Mouse (Mus musculus) lung, embryonic 15.5 days (tissue): ENCODE results near the gene Asxl1. TPM values are rescaled to one million over a fixed set of nuclear protein-coding genes. Genes with fewer than 3 reads are reported as not detected.

Experiments
- ATAC-seq: fragments of 200-750 bp; cut with Nextera tagmentation; 2 replicates; pipeline ENCODE4 v1.8.0; 2017; ENCODE audit warnings: moderate number of reproducible peaks, borderline replicate concordance; ENCODE audit not compliant: low FRiP score, low TSS enrichment; ENCODE audit errors: extremely low read depth
- H3K27ac ChIP-seq: fragments of 300-500 bp; sonication (generic); 2 replicates; pipeline ENCODE4 v1.5.1; 2015; ENCODE audit warnings: moderate library complexity, mild to moderate bottlenecking, inconsistent platforms
- H3K27me3 ChIP-seq: fragments of 300-500 bp; sonication (generic); 2 replicates; pipeline ENCODE4 v1.6.1; 2015; ENCODE audit warnings: inconsistent platforms
- H3K36me3 ChIP-seq: fragments of 300-500 bp; sonication (generic); 2 replicates; pipeline ENCODE4 v1.6.1; 2015; ENCODE audit warnings: inconsistent platforms
- H3K4me1 ChIP-seq: fragments of 300-500 bp; sonication (generic); 2 replicates; pipeline ENCODE4 v1.6.1; 2015; ENCODE audit warnings: inconsistent platforms
- H3K4me2 ChIP-seq: fragments of 300-500 bp; sonication (generic); 2 replicates; pipeline ENCODE4 v1.6.1; 2015; ENCODE audit warnings: inconsistent platforms, mild to moderate bottlenecking, moderate library complexity
- H3K4me3 ChIP-seq: fragments of 300-500 bp; sonication (generic); 2 replicates; pipeline ENCODE4 v1.5.1; 2015; ENCODE audit warnings: mild to moderate bottlenecking, inconsistent platforms
- H3K9ac ChIP-seq: fragments of 300-500 bp; sonication (generic); 2 replicates; pipeline ENCODE4 v1.6.1; 2015; ENCODE audit warnings: inconsistent platforms
- H3K9me3 ChIP-seq: fragments of 300-500 bp; sonication (generic); 2 replicates; pipeline ENCODE4 v1.6.1; 2016; ENCODE audit warnings: inconsistent platforms
- WGBS: fragments of 180-500 bp; shearing (Covaris S2); methylation state at CpG from one replicate; pipeline ENCODE4 v1.1.7; 2015; 5-methylcytosine and 5-hydroxymethylcytosine counted together
- polyA plus RNA-seq: library from polyadenylated mRNA; unstranded; fragments of >200 nt; fragmentation: Nextera tagmentation; extraction: Ambion mirVana; gene quantifications from 2 replicates; pipeline ENCODE4 v1.2.1, GENCODE M21; 2015

Gene Asxl1
- polyA plus RNA-seq, 1 experiment from 2014 or later: 16.3 TPM

GRCm38 (mm10) chr2:153389831-153390230, 44.2 kb downstream of the Asxl1 start:
- H3K9me3 ChIP-seq: no peaks in the 10 kb centered on the region
- WGBS: 95% methylated on average over 2 of the region's 2 CpGs
- H3K4me1 ChIP-seq: no peaks in the 10 kb centered on the region
- no peak overlapping the region for H3K9ac ChIP-seq
- H3K27ac ChIP-seq: no peak overlapping the region
- H3K4me3 ChIP-seq: no peak overlapping the region
- H3K4me2 ChIP-seq: no peak overlapping the region
- no peak for ATAC-seq
- H3K27me3 ChIP-seq: no peaks in the 10 kb centered on the region
- peaks cover 59% of the 10 kb centered on the region for H3K36me3 ChIP-seq

- no peak overlapping the region for H3K27ac ChIP-seq
Measured at GRCm38 (mm10) chr2:153393045-153393444, 47.4 kb downstream of the Asxl1 start.

GRCm38 (mm10) chr2:153397790-153398515, 52.3 kb downstream of the Asxl1 start:
- no peak overlapping the region for H3K27ac ChIP-seq
- H3K36me3 ChIP-seq: peaks cover 94% of the 10 kb centered on the region
- no peaks in the 10 kb centered on the region for H3K4me1 ChIP-seq
- ATAC-seq: no peak
- 89% methylated on average over 11 of the region's 11 CpGs for WGBS
- no peak overlapping the region for H3K9ac ChIP-seq
- no peak overlapping the region for H3K4me3 ChIP-seq
- no peaks in the 10 kb centered on the region for H3K27me3 ChIP-seq
- H3K4me2 ChIP-seq: no peak overlapping the region
- no peaks in the 10 kb centered on the region for H3K9me3 ChIP-seq

More at GRCm38 (mm10) chr2:153393045-153393444, 47.4 kb downstream of the Asxl1 start:
- no peak for ATAC-seq
- no peak overlapping the region for H3K4me3 ChIP-seq
- H3K27me3 ChIP-seq: no peaks in the 10 kb centered on the region
- WGBS: 92% methylated on average over 10 of the region's 10 CpGs
- no peak overlapping the region for H3K4me2 ChIP-seq
- H3K9ac ChIP-seq: no peak overlapping the region
- H3K36me3 ChIP-seq: peaks cover 70% of the 10 kb centered on the region
- H3K9me3 ChIP-seq: no peaks in the 10 kb centered on the region
- H3K4me1 ChIP-seq: no peaks in the 10 kb centered on the region

- H3K9ac ChIP-seq: no peak overlapping the region
- no peak overlapping the region for H3K4me3 ChIP-seq
- H3K9me3 ChIP-seq: no peaks in the 10 kb centered on the region
- H3K4me2 ChIP-seq: no peak overlapping the region
- peaks cover 82% of the 10 kb centered on the region for H3K36me3 ChIP-seq
- ATAC-seq: no peak
- no peaks in the 10 kb centered on the region for H3K27me3 ChIP-seq
- WGBS: 70% methylated on average over 15 of the region's 15 CpGs
- H3K27ac ChIP-seq: no peak overlapping the region
- no peaks in the 10 kb centered on the region for H3K4me1 ChIP-seq
Measured at GRCm38 (mm10) chr2:153399166-153399565, 53.5 kb downstream of the Asxl1 start.

GRCm38 (mm10) chr2:153404062-153404461, 58.4 kb downstream of the Asxl1 start:
- Histone ChIP-seq H3K4me1 (no peaks in the 10 kb centered on the region), H3K27me3 (no peaks in the 10 kb centered on the region), H3K4me2 (no peak overlapping the region), H3K4me3 (no peak overlapping the region), H3K9ac (no peak overlapping the region), H3K27ac (no peak overlapping the region), H3K36me3 (peaks cover 49% of the 10 kb centered on the region), H3K9me3 (no peaks in the 10 kb centered on the region)
- 59% methylated on average over 3 of the region's 3 CpGs for WGBS
- ATAC-seq: no peak; the same call in 1 of the 2 replicates

GRCm38 (mm10) chr2:153404882-153405281, 59.3 kb downstream of the Asxl1 start:
- H3K4me2 ChIP-seq: no peak overlapping the region
- ATAC-seq: no peak
- WGBS: 64% methylated on average over 3 of the region's 3 CpGs
- no peak overlapping the region for H3K9ac ChIP-seq
- no peaks in the 10 kb centered on the region for H3K9me3 ChIP-seq
- H3K27me3 ChIP-seq: no peaks in the 10 kb centered on the region
- H3K4me3 ChIP-seq: no peak overlapping the region
- no peak overlapping the region for H3K27ac ChIP-seq
- peaks cover 41% of the 10 kb centered on the region for H3K36me3 ChIP-seq
- no peaks in the 10 kb centered on the region for H3K4me1 ChIP-seq

GRCm38 (mm10) chr2:153406882-153407281, 61.3 kb downstream of the Asxl1 start:
- 65% methylated on average over 6 of the region's 6 CpGs for WGBS
- ATAC-seq: no peak
- no peak overlapping the region for H3K4me2 ChIP-seq
- no peak overlapping the region for H3K9ac ChIP-seq
- no peaks in the 10 kb centered on the region for H3K27me3 ChIP-seq
- H3K4me3 ChIP-seq: no peak overlapping the region
- no peak overlapping the region for H3K27ac ChIP-seq
- H3K4me1 ChIP-seq: no peaks in the 10 kb centered on the region
- no peaks in the 10 kb centered on the region for H3K9me3 ChIP-seq
- peaks cover 34% of the 10 kb centered on the region for H3K36me3 ChIP-seq

GRCm38 (mm10) chr2:153408971-153409370, 63.3 kb downstream of the Asxl1 start:
- no peak for ATAC-seq
- Histone ChIP-seq H3K27me3 (no peaks in the 10 kb centered on the region), H3K36me3 (peaks cover 34% of the 10 kb centered on the region), H3K4me1 (no peaks in the 10 kb centered on the region), H3K9me3 (no peaks in the 10 kb centered on the region), H3K27ac (no peak overlapping the region), H3K4me2 (no peak overlapping the region), H3K9ac (no peak overlapping the region), H3K4me3 (no peak overlapping the region)
- 68% methylated on average over 3 of the region's 3 CpGs for WGBS

GRCm38 (mm10) chr2:153411557-153411956, 65.9 kb downstream of the Asxl1 start:
- ATAC-seq: no peak
- Histone ChIP-seq H3K9me3 (no peaks in the 10 kb centered on the region), H3K9ac (no peak overlapping the region), H3K27me3 (no peaks in the 10 kb centered on the region), H3K4me1 (no peaks in the 10 kb centered on the region), H3K36me3 (peaks cover 47% of the 10 kb centered on the region), H3K4me3 (no peak overlapping the region), H3K27ac (no peak overlapping the region), H3K4me2 (no peak overlapping the region)
- 68% methylated on average over 9 of the region's 9 CpGs for WGBS

GRCm38 (mm10) chr2:153412563-153412962, 66.9 kb downstream of the Asxl1 start:
- Histone ChIP-seq H3K9me3 (no peaks in the 10 kb centered on the region), H3K27ac (no peak overlapping the region), H3K4me2 (no peak overlapping the region), H3K36me3 (peaks cover 52% of the 10 kb centered on the region), H3K4me3 (no peak overlapping the region), H3K27me3 (no peaks in the 10 kb centered on the region), H3K4me1 (no peaks in the 10 kb centered on the region), H3K9ac (no peak overlapping the region)
- ATAC-seq: no peak
- WGBS: 53% methylated on average over 6 of the region's 6 CpGs

- no peaks in the 10 kb centered on the region for H3K4me1 ChIP-seq
- no peak overlapping the region for H3K27ac ChIP-seq
- 22% methylated on average over 2 of the region's 2 CpGs for WGBS
- no peak overlapping the region for H3K4me3 ChIP-seq
- H3K9ac ChIP-seq: no peak overlapping the region; the same call in 1 of the 2 replicates
- H3K4me2 ChIP-seq: no peak overlapping the region
- H3K27me3 ChIP-seq: no peaks in the 10 kb centered on the region
- no peaks in the 10 kb centered on the region for H3K9me3 ChIP-seq
- peaks cover 62% of the 10 kb centered on the region for H3K36me3 ChIP-seq
- ATAC-seq: no peak
Measured at GRCm38 (mm10) chr2:153414607-153415006, 69.0 kb downstream of the Asxl1 start.

- Histone ChIP-seq H3K27me3 (no peaks in the 10 kb centered on the region), H3K4me1 (peaks cover 4% of the 10 kb centered on the region; the same call in 1 of the 2 replicates), H3K36me3 (peaks cover 57% of the 10 kb centered on the region), H3K9me3 (no peaks in the 10 kb centered on the region), H3K27ac (no peak overlapping the region), H3K4me2 (no peak overlapping the region), H3K4me3 (no peak overlapping the region), H3K9ac (no peak overlapping the region)
- WGBS: 87% methylated on average over 12 of the region's 12 CpGs
- ATAC-seq: no peak
Measured at GRCm38 (mm10) chr2:153417841-153418240, 72.2 kb downstream of the Asxl1 start.
